Mouse (Mus musculus) ES-Bruce4 (cell line): ENCODE results near the gene 1500009L16Rik. TPM values are rescaled to one million over a fixed set of nuclear protein-coding genes. Genes with fewer than 3 reads are reported as not detected.
A peak's percentile ranks its signal among the peaks of the same experiment; 100 is the strongest.

Experiments
- H3K27ac ChIP-seq: 2 replicates; pipeline ENCODE4 v1.5.1; 2012; ENCODE audit warnings: low read length, inconsistent platforms; ENCODE audit not compliant: insufficient read depth
- H3K27me3 ChIP-seq: 2 replicates; pipeline ENCODE4 v1.6.1; 2012; ENCODE audit warnings: mild to moderate bottlenecking, low read length, inconsistent platforms; ENCODE audit not compliant: control insufficient read depth, poor library complexity, insufficient read depth, severe bottlenecking
- H3K36me3 ChIP-seq: 2 replicates; pipeline ENCODE4 v1.6.1; 2012; ENCODE audit warnings: inconsistent platforms, mild to moderate bottlenecking, low read length, moderate library complexity; ENCODE audit not compliant: control insufficient read depth, poor library complexity, insufficient read depth, severe bottlenecking
- H3K4me1 ChIP-seq: one replicate; pipeline ENCODE4 v1.8.1; 2011; ENCODE audit warnings: low read length; ENCODE audit not compliant: control insufficient read depth, insufficient read depth
- H3K4me3 ChIP-seq: 2 replicates; pipeline ENCODE4 v1.5.1; 2011; ENCODE audit warnings: low read depth, mild to moderate bottlenecking, low read length
- H3K9ac ChIP-seq: 2 replicates; pipeline ENCODE4 v1.6.1; 2012; ENCODE audit warnings: low read depth, mild to moderate bottlenecking, inconsistent platforms; ENCODE audit not compliant: poor library complexity, severe bottlenecking
- H3K9me3 ChIP-seq: replicated peaks from 2 replicates; pipeline ENCODE4 v1.6.1; 2012; ENCODE audit warnings: mild to moderate bottlenecking, low read length, inconsistent platforms; ENCODE audit not compliant: control insufficient read depth, poor library complexity, insufficient read depth, severe bottlenecking
- CTCF ChIP-seq: IDR thresholded peaks from one replicate; pipeline ENCODE4 v1.8.1; 2011; ENCODE audit warnings: low read depth, low read length
- EP300 ChIP-seq: IDR thresholded peaks from 2 replicates; pipeline ENCODE4 v1.6.1; 2011; ENCODE audit warnings: low read depth, low read length; ENCODE audit not compliant: insufficient read depth
- POLR2A ChIP-seq: IDR thresholded peaks from one replicate; pipeline ENCODE4 v1.8.1; 2011; ENCODE audit warnings: low read length; ENCODE audit not compliant: insufficient read depth
- polyA plus RNA-seq: library from polyadenylated mRNA; stranded (reverse); fragments of >200 nt; gene quantifications from 2 replicates; pipeline ENCODE4 v1.2.4, GENCODE M21; 2011; ENCODE audit warnings: low read depth; ENCODE audit not compliant: missing spikeins, insufficient read depth, insufficient read length

Gene 1500009L16Rik
- polyA plus RNA-seq, 1 experiment: 72.7 TPM

GRCm38 (mm10) chr10:83727846-83728245 is 5.2 kb downstream of the 1500009L16Rik start:
- Histone ChIP-seq H3K36me3 (no peaks in the 10 kb centered on the region), H3K27ac (no peak overlapping the region), H3K27me3 (no peaks in the 10 kb centered on the region), H3K4me3 (no peak overlapping the region), H3K9me3 (no peaks in the 10 kb centered on the region), H3K4me1 (peaks cover 4% of the 10 kb centered on the region), H3K9ac (no peak overlapping the region)
- TF ChIP-seq CTCF (no peak), EP300 (no peak), POLR2A (no peak)

DNA sequence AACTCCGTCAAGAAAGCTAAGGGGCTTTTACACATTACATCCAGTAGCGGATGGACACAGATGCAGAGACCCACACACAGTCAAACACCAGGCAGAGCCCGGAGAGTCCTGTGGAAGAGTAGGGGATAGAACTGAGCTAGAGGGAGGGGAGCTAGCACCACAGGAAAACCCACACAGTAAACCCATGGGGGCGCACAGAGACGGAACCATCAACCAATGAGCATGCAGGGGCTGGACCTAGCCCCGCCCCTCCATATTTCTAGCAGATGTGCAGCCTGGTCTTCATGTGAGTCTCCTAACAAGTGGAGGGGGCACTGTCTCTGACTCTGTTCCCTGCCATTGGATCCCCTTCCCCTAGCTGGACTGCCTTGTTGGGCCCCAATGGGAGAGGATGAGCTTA is 5.9 kb downstream of the 1500009L16Rik start:
- H3K9ac ChIP-seq: no peak overlapping the region
- TF ChIP-seq CTCF (no peak), POLR2A (no peak), EP300 (no peak)
- no peaks in the 10 kb centered on the region for H3K27me3 ChIP-seq
- no peaks in the 10 kb centered on the region for H3K9me3 ChIP-seq
- no peaks in the 10 kb centered on the region for H3K36me3 ChIP-seq
- H3K4me3 ChIP-seq: peak overlapping the region; percentile 47
- H3K27ac ChIP-seq: no peak overlapping the region
- peaks cover 4% of the 10 kb centered on the region for H3K4me1 ChIP-seq

DNA sequence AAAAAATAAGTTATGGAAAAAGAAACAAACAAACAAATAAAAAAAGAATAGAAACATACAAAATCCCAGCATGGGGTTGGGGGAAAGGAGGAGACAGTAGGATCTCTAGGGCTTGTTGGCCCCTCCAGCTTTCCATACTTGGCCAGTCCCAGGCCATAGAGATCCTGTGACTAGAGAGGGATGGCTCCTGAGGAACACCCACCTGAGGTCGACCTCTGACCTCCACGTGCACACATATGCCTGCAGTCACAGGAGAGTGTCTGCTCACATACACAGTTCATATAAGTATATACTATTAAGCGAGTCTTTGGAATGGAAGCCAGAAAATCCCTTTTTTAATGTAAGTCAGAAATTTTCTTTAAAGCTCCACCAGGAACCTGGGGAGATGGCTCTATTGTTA is 6.4 kb downstream of the 1500009L16Rik start:
- H3K27me3 ChIP-seq: no peaks in the 10 kb centered on the region
- no peak overlapping the region; the same call in 1 of the 2 replicates for H3K27ac ChIP-seq
- TF ChIP-seq EP300: no peak
- TF ChIP-seq CTCF: no peak
- TF ChIP-seq POLR2A: no peak
- H3K9me3 ChIP-seq: no peaks in the 10 kb centered on the region
- peaks cover 7% of the 10 kb centered on the region for H3K4me1 ChIP-seq
- H3K9ac ChIP-seq: no peak overlapping the region
- no peaks in the 10 kb centered on the region for H3K36me3 ChIP-seq
- peak overlapping the region; percentile 45 for H3K4me3 ChIP-seq

DNA sequence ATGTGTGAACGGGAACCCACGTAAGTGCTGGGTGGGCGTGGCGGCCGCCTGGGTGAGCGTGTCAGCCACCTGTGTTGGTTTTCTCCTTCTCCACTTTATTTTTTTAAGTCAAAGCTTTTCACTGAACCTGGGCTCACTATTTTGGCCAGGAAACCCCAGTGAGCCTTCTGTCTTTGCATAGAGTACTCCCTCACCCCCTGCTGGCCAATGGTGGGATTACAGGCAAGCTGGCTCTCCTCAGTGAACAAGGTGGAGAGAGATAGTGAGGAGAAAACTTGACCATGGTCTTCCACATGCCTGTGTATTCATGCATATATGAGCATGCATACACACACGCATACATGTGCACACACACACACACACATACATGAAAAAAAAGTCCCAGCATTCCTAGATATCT is 6.8 kb downstream of the 1500009L16Rik start:
- no peak overlapping the region for H3K9ac ChIP-seq

GRCm38 (mm10) chr10:83733725-83734124 is 11.1 kb downstream of the 1500009L16Rik start:
- H3K4me3 ChIP-seq: no peak overlapping the region
- TF ChIP-seq CTCF: no peak
- TF ChIP-seq EP300: peak; percentile 29; the same call in 1 of the 2 replicates
- TF ChIP-seq POLR2A: no peak
- H3K27me3 ChIP-seq: no peaks in the 10 kb centered on the region
- H3K27ac ChIP-seq: no peak overlapping the region
- peaks cover 7% of the 10 kb centered on the region for H3K4me1 ChIP-seq
- no peaks in the 10 kb centered on the region for H3K9me3 ChIP-seq
- H3K9ac ChIP-seq: no peak overlapping the region
- H3K36me3 ChIP-seq: no peaks in the 10 kb centered on the region

More for the DNA sequence above, 6.8 kb downstream of the 1500009L16Rik start:
- H3K9me3 ChIP-seq: no peaks in the 10 kb centered on the region
- peaks cover 7% of the 10 kb centered on the region for H3K4me1 ChIP-seq
- H3K36me3 ChIP-seq: no peaks in the 10 kb centered on the region
- H3K27me3 ChIP-seq: no peaks in the 10 kb centered on the region
- H3K4me3 ChIP-seq: peak overlapping the region; percentile 45
- TF ChIP-seq CTCF: peak; percentile 74
- no peak for TF ChIP-seq POLR2A
- H3K27ac ChIP-seq: no peak overlapping the region; the same call in 1 of the 2 replicates

GRCm38 (mm10) chr10:83738996-83739655 is 16.5 kb downstream of the 1500009L16Rik start:
- peak; percentile 8 for TF ChIP-seq CTCF
- TF ChIP-seq EP300: no peak
- TF ChIP-seq POLR2A: no peak
- Histone ChIP-seq H3K9ac (no peak overlapping the region), H3K27me3 (no peaks in the 10 kb centered on the region), H3K4me3 (no peak overlapping the region; the same call in 1 of the 2 replicates), H3K4me1 (peaks cover 1% of the 10 kb centered on the region), H3K9me3 (peaks cover 10% of the 10 kb centered on the region), H3K36me3 (peaks cover 2% of the 10 kb centered on the region; the same call in 1 of the 2 replicates), H3K27ac (no peak overlapping the region)
